Mouse (Mus musculus) ES-E14 (cell line): ENCODE measurements around the gene Hp1bp3. TPM values are rescaled to one million over a fixed set of nuclear protein-coding genes. Genes with fewer than 3 reads are reported as not detected.
A peak's percentile ranks its signal among the peaks of the same experiment; 100 is the strongest.

Experiments used
- DNase-seq: peaks from one replicate; pipeline ENCODE4 v3.0.0-alpha.2; 2013; ENCODE audit warnings: low read depth, low spot score
- H3K27ac ChIP-seq: 2 replicates; pipeline ENCODE4 v1.5.1; 2012; ENCODE audit warnings: low read depth, mild to moderate bottlenecking, low read length, moderate library complexity, mixed read lengths; ENCODE audit not compliant: poor library complexity, insufficient read depth, severe bottlenecking
- H3K36me3 ChIP-seq: 2 replicates; pipeline ENCODE4 v1.6.1; 2012; ENCODE audit warnings: mild to moderate bottlenecking, low read length, moderate library complexity, mixed read lengths; ENCODE audit not compliant: control insufficient read depth, poor library complexity, insufficient read depth, severe bottlenecking
- H3K4me1 ChIP-seq, 2 experiments: fragments of 150-350 bp in 1 of 2; sonication (generic) in 1 of 2; 2 replicates each; pipeline ENCODE4 v1.6.1; 2012; ENCODE audit warnings: low read length in 2 of 2, mild to moderate bottlenecking in 1 of 2, mixed read lengths in 1 of 2; ENCODE audit not compliant: control insufficient read depth in 2 of 2, insufficient read depth in 2 of 2, poor library complexity in 1 of 2
- H3K4me3 ChIP-seq, 2 experiments: fragments of 150-350 bp in 1 of 2; sonication (generic) in 1 of 2; 2 replicates each; pipeline ENCODE4 v1.5.1; 2012; ENCODE audit warnings: low read length in 2 of 2, low read depth in 1 of 2, mild to moderate bottlenecking in 1 of 2, mixed read lengths in 1 of 2; ENCODE audit not compliant: insufficient read depth in 1 of 2, poor library complexity in 1 of 2, severe bottlenecking in 1 of 2
- H3K9ac ChIP-seq: 2 replicates; pipeline ENCODE4 v1.6.1; 2012; ENCODE audit warnings: low read depth, mild to moderate bottlenecking, low read length, mixed read lengths; ENCODE audit not compliant: poor library complexity, insufficient read depth, severe bottlenecking
- H3K9me3 ChIP-seq: fragments of 150-350 bp; sonication (generic); 2 replicates; pipeline ENCODE4 v1.6.1; 2012; ENCODE audit warnings: low read depth, mild to moderate bottlenecking, low read length; ENCODE audit not compliant: control insufficient read depth, insufficient read depth
- CHD2 ChIP-seq: IDR thresholded peaks from 2 replicates; pipeline ENCODE4 v1.6.1; 2014; ENCODE audit warnings: mild to moderate bottlenecking, low read depth, low read length, inconsistent platforms
- HCFC1 ChIP-seq: IDR thresholded peaks from 2 replicates; pipeline ENCODE4 v1.6.1; 2012; ENCODE audit warnings: low read length, inconsistent platforms, borderline replicate concordance; ENCODE audit not compliant: insufficient read depth
- MAFK ChIP-seq: IDR thresholded peaks from 2 replicates; pipeline ENCODE4 v1.6.1; 2014; ENCODE audit warnings: mild to moderate bottlenecking, low read depth, low read length, inconsistent platforms; ENCODE audit not compliant: insufficient read depth
- ZC3H11A ChIP-seq: IDR thresholded peaks from 2 replicates; pipeline ENCODE4 v1.6.1; 2012; ENCODE audit warnings: low read depth, mild to moderate bottlenecking, inconsistent platforms, low read length, borderline replicate concordance
- ZNF384 ChIP-seq: IDR thresholded peaks from 2 replicates; pipeline ENCODE4 v1.6.1; 2012; ENCODE audit warnings: low read depth, low read length, inconsistent platforms
- in situ Hi-C, 2 experiments: fragments of 600-800 bp; cut with MboI; formaldehyde crosslinking; loops; one replicate each; pipeline ENCODE4 v1.15.1; 2025; ENCODE audit warnings: low sequenced_read_pairs in 2 of 2, inconsistent platforms in 1 of 2; ENCODE audit not compliant: unreplicated experiment in 2 of 2
- total RNA-seq: library from RNA; depleted of rRNA; stranded (reverse); fragments of 300-350 nt; gene quantifications from 2 replicates; pipeline ENCODE4 v1.2.3, GENCODE M21; 2012

Hp1bp3 gene
- total RNA-seq, 1 experiment: 31.1 TPM

GRCm38 (mm10) chr4:138216891-138217392 is 846 bp downstream of the Hp1bp3 start:
- Histone ChIP-seq H3K9ac (peak overlapping the region; percentile 100), H3K4me1 (peaks cover 4 to 20% of the 10 kb centered on the region in 2 experiments), H3K9me3 (no peaks in the 10 kb centered on the region), H3K36me3 (no peaks in the 10 kb centered on the region), H3K4me3 (peak overlapping the region; percentile 78 to 100), H3K27ac (peak overlapping the region; percentile 96)
- DNase-seq: peak; percentile 92
- TF ChIP-seq HCFC1: peak; percentile 55; the same call in 1 of the 2 replicates
- TF ChIP-seq CHD2: no peak
- in situ Hi-C loops: no loop called here

DNA sequence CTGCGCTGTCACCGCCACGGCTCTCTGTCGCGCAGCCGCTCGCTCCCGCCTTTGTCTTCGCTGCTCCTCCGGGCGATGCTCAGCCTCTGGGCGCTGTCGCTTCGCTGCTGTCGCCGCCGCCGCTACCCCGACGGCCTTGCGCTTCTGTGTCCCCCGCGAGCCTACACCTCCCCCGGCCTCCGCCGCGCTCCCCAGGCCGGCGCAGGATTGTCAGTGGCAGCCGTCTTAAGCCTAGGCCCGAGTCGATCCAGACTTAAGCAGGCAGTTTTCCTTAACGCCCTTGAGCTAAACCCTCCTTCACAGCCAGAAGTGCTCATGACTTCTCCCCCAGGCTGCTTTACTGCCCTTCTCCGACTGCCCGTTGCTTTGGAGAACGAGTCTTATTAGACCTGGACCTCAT is 1.3 kb downstream of the Hp1bp3 start:
- in situ Hi-C loops: no loop called here
- no peak for TF ChIP-seq CHD2
- TF ChIP-seq ZNF384: no peak
- TF ChIP-seq MAFK: no peak
- no peak for TF ChIP-seq ZC3H11A
- TF ChIP-seq HCFC1: no peak
- Histone ChIP-seq H3K4me1 (peaks cover 4 to 24% of the 10 kb centered on the region in 2 experiments), H3K9ac (peak overlapping the region; percentile 86), H3K4me3 (peak overlapping the region; percentile 78 to 85), H3K36me3 (no peaks in the 10 kb centered on the region; the same call in 1 of the 2 replicates), H3K9me3 (no peaks in the 10 kb centered on the region), H3K27ac (peak overlapping the region; percentile 42)
- no peak for DNase-seq

DNA sequence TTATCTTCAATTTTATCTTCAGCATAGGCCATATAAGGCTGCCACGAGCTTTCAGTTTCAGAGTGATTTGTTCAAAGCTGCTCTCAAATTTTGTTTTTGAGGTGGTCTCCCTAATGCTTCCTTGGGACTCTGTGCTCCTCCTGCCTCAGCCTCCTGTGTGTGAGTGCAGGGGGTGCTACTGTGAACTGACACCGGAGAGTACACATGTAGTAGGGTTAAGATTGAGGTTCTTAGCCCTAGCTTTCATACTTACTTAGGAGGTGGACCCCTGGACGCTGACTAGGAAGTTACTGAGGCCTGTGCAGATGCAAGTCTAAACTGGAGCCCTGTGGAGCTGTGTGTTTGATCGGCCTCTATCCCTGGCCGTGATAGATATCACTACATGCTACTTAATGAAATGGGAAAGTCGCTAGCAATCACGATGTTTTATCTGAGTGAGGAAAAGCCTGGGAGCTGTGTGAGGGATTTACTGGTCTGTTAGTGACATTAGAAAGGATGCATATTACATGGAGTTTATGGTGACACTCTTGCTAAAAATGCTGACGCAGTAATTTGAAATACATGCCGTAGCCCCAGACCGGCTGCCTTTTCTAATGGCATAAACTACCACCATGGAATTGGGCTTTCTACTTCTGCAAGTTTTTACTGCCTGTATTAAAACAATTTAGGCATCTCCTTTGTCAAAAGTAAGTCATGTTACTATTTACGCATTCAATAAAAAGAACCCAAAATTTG is 2.0 kb downstream of the Hp1bp3 start:
- in situ Hi-C loops: no loop called here
- H3K27ac ChIP-seq: no peak overlapping the region

DNA sequence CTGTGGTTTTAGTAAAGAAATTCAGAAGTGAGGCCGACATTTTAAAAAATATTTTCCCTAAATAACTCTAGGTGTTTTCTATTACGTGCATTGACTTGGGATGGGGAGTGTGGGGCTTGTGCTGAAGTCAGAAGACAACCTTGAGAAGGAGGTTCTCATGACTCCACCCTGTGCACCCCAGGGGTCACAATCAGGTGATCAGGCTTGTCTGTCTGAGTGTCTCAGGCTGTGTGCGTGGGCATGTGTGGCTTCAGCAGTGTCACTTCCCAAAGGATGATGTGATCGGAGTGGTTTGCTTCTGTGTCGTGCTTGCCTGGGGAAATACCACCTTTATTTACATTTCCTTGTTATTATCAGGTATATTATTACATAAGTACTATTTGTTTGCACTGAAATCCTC is 3.2 kb downstream of the Hp1bp3 start:
- Histone ChIP-seq H3K9me3 (no peaks in the 10 kb centered on the region), H3K27ac (no peak overlapping the region), H3K4me3 (no peak overlapping the region), H3K4me1 (peaks cover 4 to 28% of the 10 kb centered on the region in 2 experiments), H3K9ac (no peak overlapping the region), H3K36me3 (peaks cover 9% of the 10 kb centered on the region)
- no peak for DNase-seq
- in situ Hi-C loops: no loop called here
- TF ChIP-seq HCFC1 (no peak), ZNF384 (no peak), ZC3H11A (no peak)

More for the DNA sequence above, 2.0 kb downstream of the Hp1bp3 start:
- TF ChIP-seq MAFK: peak; percentile 78
- TF ChIP-seq CHD2: no peak
- Histone ChIP-seq H3K4me3 (peak overlapping the region; percentile 78 to 85), H3K9ac (peak overlapping the region; percentile 71), H3K4me1 (peaks cover 4 to 28% of the 10 kb centered on the region in 2 experiments), H3K36me3 (peaks cover 4% of the 10 kb centered on the region), H3K9me3 (no peaks in the 10 kb centered on the region)
- no peak for DNase-seq

GRCm38 (mm10) chr4:138220761-138221160 is 4.7 kb downstream of the Hp1bp3 start:
- Histone ChIP-seq H3K4me3 (no peak overlapping the region), H3K9ac (no peak overlapping the region), H3K4me1 (peaks cover 4 to 25% of the 10 kb centered on the region in 2 experiments), H3K27ac (no peak overlapping the region), H3K36me3 (peaks cover 9% of the 10 kb centered on the region), H3K9me3 (no peaks in the 10 kb centered on the region)
- no peak for DNase-seq
- in situ Hi-C loops: no loop called here
- no peak for TF ChIP-seq ZC3H11A
- no peak for TF ChIP-seq ZNF384
- TF ChIP-seq HCFC1: no peak
- TF ChIP-seq MAFK: no peak
- TF ChIP-seq CHD2: no peak
